Comparison of ENCODE assay signal across 7 mouse cellular contexts in genomic region chr11:98936170-98936569, GRCm38 (mm10). TPM values are rescaled to one million over a fixed set of nuclear protein-coding genes. Genes with fewer than 3 reads are reported as not detected.
A peak's percentile ranks its signal among the peaks of the same experiment; 100 is the strongest.
DNase-seq lines count a peak whose midpoint lies in the region; ATAC-seq and TF ChIP-seq lines count a peak whose summit lies in the region.

No protein-coding gene starts in this region.

- POLR2A ChIA-PET in Patski (lab: Charles Lee), result no interaction called here

- H3K27me3 ChIP-seq in Patski, result no peaks in the 10 kb centered on the region
- no peaks in the 10 kb centered on the region for H3K27me3 ChIP-seq in kidney, adult 2 months (replicated peaks; ENCODE audit: control insufficient read depth, insufficient read depth, low read length)
- H3K27me3 ChIP-seq in lung, embryonic 15.5 days, result no peaks in the 10 kb centered on the region
- H3K27me3 ChIP-seq in testis, adult 2 months (ENCODE audit: control insufficient read depth, insufficient read depth, low read length), result no peaks in the 10 kb centered on the region

- H3K9ac ChIP-seq in lung, embryonic 15.5 days, result peak overlapping the region; percentile 87

- peak overlapping the region; percentile 96 for H3K27ac ChIP-seq in kidney, adult 2 months (ENCODE audit: insufficient read depth, low read depth, low read length)
- H3K27ac ChIP-seq in lung, embryonic 15.5 days, result peak overlapping the region; percentile 94
- H3K27ac ChIP-seq in testis, adult 2 months (ENCODE audit: control insufficient read depth, insufficient read depth, low read depth, low read length), result peak overlapping the region; percentile 82

- WGBS in kidney, adult 2 months, result 7% methylated on average over 29 of the region's 29 CpGs
- WGBS in lung, embryonic 15.5 days, result 1% methylated on average over 29 of the region's 29 CpGs

- in situ Hi-C loops in Patski (cut with MboI; ENCODE audit: low pct_unique_long_range_greater_than_20kb), result loop anchor here (5.0 to 10.0 kb wide), 2 partner anchors 36 to 231 kb away; partner anchors contain the start of gene Csf3

- H3K4me2 ChIP-seq in lung, embryonic 15.5 days, result peak overlapping the region; percentile 95

- TF ChIP-seq CTCF in Patski (IDR thresholded peaks at IDR 0.05), result no peak
- no peak for TF ChIP-seq CTCF in kidney, adult 2 months (conservative IDR thresholded peaks at IDR 0.05; ENCODE audit: insufficient read depth, insufficient read length, low read depth, low read length)
- no peak for TF ChIP-seq CTCF in testis, adult 2 months (IDR thresholded peaks at IDR 0.05; ENCODE audit: control insufficient read depth, insufficient read depth, insufficient replicate concordance, low read depth, low read length)

- no peak for DNase-seq in Patski (ENCODE audit: low read depth, low spot score)
- peak; percentile 86 for DNase-seq in embryo, embryonic 10.5 days (ENCODE audit: low spot score)
- DNase-seq in heart, adult 8-10 months (ENCODE audit: low spot score), result peak; percentile 78
- peak; percentile 86 for DNase-seq in kidney, adult 2 months
- DNase-seq in right cerebral cortex, adult 2 months (ENCODE audit: low spot score in 2 of 2), result no peak

- H3K36me3 ChIP-seq in kidney, adult 2 months (ENCODE audit: control insufficient read depth, insufficient read depth, low read length), result no peaks in the 10 kb centered on the region
- no peaks in the 10 kb centered on the region for H3K36me3 ChIP-seq in lung, embryonic 15.5 days
- no peaks in the 10 kb centered on the region for H3K36me3 ChIP-seq in testis, adult 2 months (ENCODE audit: control insufficient read depth, insufficient read depth, low read length)

- H3K9me3 ChIP-seq in lung, embryonic 15.5 days, result no peaks in the 10 kb centered on the region

- peak; percentile 22 for ATAC-seq in Patski
- ATAC-seq in lung, embryonic 15.5 days (ENCODE audit: borderline replicate concordance, extremely low read depth, low FRiP score, low TSS enrichment), result peak; percentile 40

- peaks cover 43% of the 10 kb centered on the region for H3K4me1 ChIP-seq in kidney, adult 2 months (ENCODE audit: control insufficient read depth, insufficient read depth, low read length)
- peaks cover 93% of the 10 kb centered on the region for H3K4me1 ChIP-seq in lung, embryonic 15.5 days
- peaks cover 49% of the 10 kb centered on the region for H3K4me1 ChIP-seq in testis, adult 2 months (ENCODE audit: control insufficient read depth, insufficient read depth, low read length)

- TF ChIP-seq POLR2A in kidney, adult 2 months (IDR thresholded peaks at IDR 0.05; ENCODE audit: low read depth, low read length), result peak; percentile 70
- no peak for TF ChIP-seq POLR2A in testis, adult 2 months (IDR thresholded peaks at IDR 0.05; ENCODE audit: control insufficient read depth, low read depth, low read length)

- H3K4me3 ChIP-seq in kidney, adult 2 months (ENCODE audit: insufficient read depth, low read depth, low read length), result peak overlapping the region; percentile 53
- peak overlapping the region; percentile 81 for H3K4me3 ChIP-seq in lung, embryonic 15.5 days
- peak overlapping the region; percentile 44 for H3K4me3 ChIP-seq in testis, adult 2 months (ENCODE audit: control insufficient read depth, low read depth, low read length)

- CTCF ChIA-PET in Patski (lab: Charles Lee), result interaction anchor here (1.2 to 2.0 kb wide), 2 partner anchors 10 to 28 kb away, joined by 4 to 6 read pairs; no protein-coding TSS in a partner anchor

RNA-seq across cellular contexts. Expression of gene Rara, which starts 8.6 kb away (rescaled TPM):
- 31.2 TPM for polyA plus RNA-seq in Patski (2021)
- total RNA-seq in heart, adult 8-10 months (2022), result 10 to 100 TPM; 10.8 to 13.5 (median 11.9) TPM
- 18.0 and 19.6 TPM in 2 replicates for polyA plus RNA-seq in kidney, adult 2 months (2012; rRNA removed)
- polyA plus RNA-seq in lung, embryonic 15.5 days (2015; fragmentation: Nextera tagmentation; extraction: Ambion mirVana), result 36.5 and 38.4 TPM in 2 replicates
- 18.7 and 20.1 TPM in 2 replicates for polyA plus RNA-seq in testis, adult 2 months (2012; rRNA removed)

RNA-seq across cellular contexts. Expression of gene Cdc6, which starts 28.6 kb away (rescaled TPM):
- polyA plus RNA-seq in Patski (2021), result 9.0 TPM
- under 1 TPM; 0.16 to 0.49 (median 0.25) TPM for total RNA-seq in heart, adult 8-10 months (2022)
- 0.11 and 0.14 TPM in 2 replicates for polyA plus RNA-seq in kidney, adult 2 months (2012; rRNA removed)
- polyA plus RNA-seq in lung, embryonic 15.5 days (2015; fragmentation: Nextera tagmentation; extraction: Ambion mirVana), result 41.3 and 42.5 TPM in 2 replicates
- 2.5 and 2.9 TPM in 2 replicates for polyA plus RNA-seq in testis, adult 2 months (2012; rRNA removed)

RNA-seq across cellular contexts. Expression of gene Gjd3, which starts 46.6 kb away (rescaled TPM):
- polyA plus RNA-seq in Patski (2021), result 0.19 TPM
- total RNA-seq in heart, adult 8-10 months (2022), result under 1 TPM in 1 of 4 experiments, not detected in 3; 0.44 TPM
- polyA plus RNA-seq in kidney, adult 2 months (2012; rRNA removed), result 0.34 and 0.57 TPM in 2 replicates
- polyA plus RNA-seq in lung, embryonic 15.5 days (2015; fragmentation: Nextera tagmentation; extraction: Ambion mirVana), result 0.20 and 0.61 TPM in 2 replicates
- polyA plus RNA-seq in testis, adult 2 months (2012; rRNA removed), result 13.6 and 23.8 TPM in 2 replicates

Comparison
In these comparisons a context has a peak if more than half of its experiments do, and no peak if none do; other contexts are left out.
1. DNase-seq: peak in embryo, embryonic 10.5 days (single experiment), heart, adult 8-10 months (single experiment) and kidney, adult 2 months (single experiment); none in Patski (single experiment) and right cerebral cortex, adult 2 months (0 of 2).
2. Peak in every context shown above with its lines, with median percentiles within 50 percentile points of each other: H3K27ac ChIP-seq and H3K4me3 ChIP-seq.